ENCODE assay signal across 8 mouse cellular contexts in genomic region chr14:55559799-55560201, GRCm38 (mm10). TPM values are rescaled to one million over a fixed set of nuclear protein-coding genes. Genes with fewer than 3 reads are reported as not detected.
DNase-seq lines count a peak whose midpoint lies in the region; ATAC-seq and TF ChIP-seq lines count a peak whose summit lies in the region.

Gene Dcaf11 (plus strand): TSS chr14:55560006.

- H3K79me2 ChIP-seq in CH12.LX (replicated peaks; ENCODE audit: control insufficient read depth, extremely low read depth, insufficient read depth, poor library complexity, severe bottlenecking) = peaks cover 6% of the 10 kb centered on the region; the same call in 1 of the 2 replicates

- TF ChIP-seq EP300 in CH12.LX (IDR thresholded peaks at IDR 0.05; ENCODE audit: low read length) = no peak
- peak; percentile 57 for TF ChIP-seq EP300 in heart, postnatal 0 days (IDR thresholded peaks at IDR 0.05; ENCODE audit: low read depth)

- peak within 1 kb of the TSS; percentile 87 for H3K9ac ChIP-seq in CH12.LX (ENCODE audit: insufficient read depth, low read depth)
- H3K9ac ChIP-seq in forebrain, embryonic 12.5 days = peak within 1 kb of the TSS; percentile 71
- H3K9ac ChIP-seq in heart, postnatal 0 days (replicated peaks; ENCODE audit: low read depth, low read length) = peak within 1 kb of the TSS; percentile 82
- peak within 1 kb of the TSS; percentile 90 for H3K9ac ChIP-seq in liver, embryonic 16.5 days (ENCODE audit: low read depth, low read length)
- peak within 1 kb of the TSS; percentile 86 for H3K9ac ChIP-seq in neural tube, embryonic 13.5 days

- H3K36me3 ChIP-seq in CH12.LX (replicated peaks in 1 of 2; ENCODE audit: control insufficient read depth in 1 of 2, insufficient read depth in 1 of 2, low read length in 1 of 2) = peaks cover 13 to 29% of the 10 kb centered on the region in 2 experiments
- H3K36me3 ChIP-seq in forebrain, embryonic 12.5 days (replicated peaks) = peaks cover 15% of the 10 kb centered on the region
- peaks cover 25% of the 10 kb centered on the region for H3K36me3 ChIP-seq in heart, postnatal 0 days (replicated peaks; ENCODE audit: control insufficient read depth, insufficient read depth, low read length)
- peaks cover 7% of the 10 kb centered on the region for H3K36me3 ChIP-seq in liver, embryonic 16.5 days (ENCODE audit: control insufficient read depth, insufficient read depth)
- peaks cover 22% of the 10 kb centered on the region for H3K36me3 ChIP-seq in neural tube, embryonic 13.5 days
- peaks cover 6% of the 10 kb centered on the region for H3K36me3 ChIP-seq in testis, adult 2 months (ENCODE audit: control insufficient read depth, insufficient read depth, low read length)

- ATAC-seq in forebrain, embryonic 12.5 days (ENCODE audit: low FRiP score) = peak; percentile 84
- ATAC-seq in heart, postnatal 0 days (ENCODE audit: insufficient read depth, low read depth) = peak; percentile 84
- peak; percentile 76 for ATAC-seq in liver, embryonic 16.5 days (ENCODE audit: low read depth)
- peak; percentile 83 for ATAC-seq in neural tube, embryonic 13.5 days (ENCODE audit: low read depth)

- TF ChIP-seq CTCF in CH12.LX (conservative IDR thresholded peaks at IDR 0.05 in 1 of 2, IDR thresholded peaks at IDR 0.05 in 1 of 2; ENCODE audit: low read depth in 2 of 2, low read length in 2 of 2) = peak in 1 of 2 experiments; percentile 34; a peak in 2 of 4 replicates
- TF ChIP-seq CTCF in heart, postnatal 0 days (IDR thresholded peaks at IDR 0.05; ENCODE audit: low read depth) = peak; percentile 38
- 0 out of 2 replicates have a peak, but pooled peaks have one; percentile 7 for TF ChIP-seq CTCF in testis, adult 2 months (IDR thresholded peaks at IDR 0.05; ENCODE audit: control insufficient read depth, insufficient read depth, insufficient replicate concordance, low read depth, low read length)

- peak; percentile 81 for TF ChIP-seq POLR2A in CH12.LX (IDR thresholded peaks at IDR 0.05; ENCODE audit: low read depth, low read length)
- peak; percentile 68 for TF ChIP-seq POLR2A in testis, adult 2 months (IDR thresholded peaks at IDR 0.05; ENCODE audit: control insufficient read depth, low read depth, low read length)

- H3K27ac ChIP-seq in CH12.LX (ENCODE audit: insufficient read depth, low read depth) = peak within 1 kb of the TSS; percentile 95
- H3K27ac ChIP-seq in forebrain, embryonic 12.5 days = peak within 1 kb of the TSS; percentile 98
- H3K27ac ChIP-seq in heart, postnatal 0 days (ENCODE audit: low read depth) = peak within 1 kb of the TSS; percentile 99
- peak within 1 kb of the TSS; percentile 100 for H3K27ac ChIP-seq in liver, embryonic 16.5 days (ENCODE audit: low read length)
- peak within 1 kb of the TSS; percentile 98 for H3K27ac ChIP-seq in neural tube, embryonic 13.5 days (replicated peaks)
- peak within 1 kb of the TSS; percentile 96 for H3K27ac ChIP-seq in testis, adult 2 months (ENCODE audit: control insufficient read depth, insufficient read depth, low read depth, low read length)

- peak; percentile 97 for DNase-seq in CH12.LX (ENCODE audit: extremely low read depth)
- peak; percentile 78 for DNase-seq in c-Kit-positive CD71-positive TER-119-negative erythroid progenitor cells, embryonic 14.5 days (ENCODE audit: low read depth)
- peak; percentile 96 for DNase-seq in heart, postnatal 0 days (ENCODE audit: low spot score)
- peak; percentile 93 to 97 for DNase-seq in kidney, postnatal 4 days

- H3K27me3 ChIP-seq in CH12.LX (replicated peaks) = no peaks in the 10 kb centered on the region
- no peaks in the 10 kb centered on the region for H3K27me3 ChIP-seq in forebrain, embryonic 12.5 days
- H3K27me3 ChIP-seq in heart, postnatal 0 days (ENCODE audit: control insufficient read depth, insufficient read depth, low read length) = no peaks in the 10 kb centered on the region
- no peaks in the 10 kb centered on the region for H3K27me3 ChIP-seq in liver, embryonic 16.5 days (ENCODE audit: control insufficient read depth, insufficient read depth, low read depth, low read length)
- no peaks in the 10 kb centered on the region for H3K27me3 ChIP-seq in neural tube, embryonic 13.5 days
- H3K27me3 ChIP-seq in testis, adult 2 months (ENCODE audit: control insufficient read depth, insufficient read depth, low read length) = no peaks in the 10 kb centered on the region

- H3K4me3 ChIP-seq in CH12.LX (replicated peaks in 1 of 3; ENCODE audit: low read depth in 2 of 3, low read length in 2 of 3, poor library complexity in 1 of 3) = peak within 1 kb of the TSS; percentile 69 to 80 (median 80)
- peak within 1 kb of the TSS; percentile 69 for H3K4me3 ChIP-seq in forebrain, embryonic 12.5 days (replicated peaks)
- peak within 1 kb of the TSS; percentile 77 for H3K4me3 ChIP-seq in heart, postnatal 0 days (ENCODE audit: low read depth, low read length)
- peak within 1 kb of the TSS; percentile 78 for H3K4me3 ChIP-seq in liver, embryonic 16.5 days (ENCODE audit: low read depth, low read length)
- peak within 1 kb of the TSS; percentile 55 for H3K4me3 ChIP-seq in neural tube, embryonic 13.5 days
- peak within 1 kb of the TSS; percentile 89 for H3K4me3 ChIP-seq in testis, adult 2 months (ENCODE audit: control insufficient read depth, low read depth, low read length)

- H3K4me1 ChIP-seq in CH12.LX (ENCODE audit: control insufficient read depth in 1 of 2, insufficient read depth in 2 of 2) = peaks cover 9 to 32% of the 10 kb centered on the region in 2 experiments
- H3K4me1 ChIP-seq in forebrain, embryonic 12.5 days = peaks cover 18% of the 10 kb centered on the region
- H3K4me1 ChIP-seq in heart, postnatal 0 days (ENCODE audit: control insufficient read depth, insufficient read depth) = peaks cover 6% of the 10 kb centered on the region
- peaks cover 43% of the 10 kb centered on the region for H3K4me1 ChIP-seq in liver, embryonic 16.5 days (ENCODE audit: control insufficient read depth, low read depth, low read length)
- H3K4me1 ChIP-seq in neural tube, embryonic 13.5 days (replicated peaks) = peaks cover 28% of the 10 kb centered on the region
- peaks cover 12% of the 10 kb centered on the region for H3K4me1 ChIP-seq in testis, adult 2 months (ENCODE audit: control insufficient read depth, insufficient read depth, low read length)

- dilution Hi-C loops in CH12.LX (cut with MboI; ENCODE audit: extremely low pct_ligation_motif_present, extremely low pct_unique_long_range_greater_than_20kb, low sequenced_read_pairs) = no loop called here

- H3K9me3 ChIP-seq in CH12.LX (replicated peaks; ENCODE audit: low read length) = no peaks in the 10 kb centered on the region
- H3K9me3 ChIP-seq in forebrain, embryonic 12.5 days = no peaks in the 10 kb centered on the region
- H3K9me3 ChIP-seq in heart, postnatal 0 days (replicated peaks; ENCODE audit: control insufficient read depth, low read length) = no peaks in the 10 kb centered on the region
- H3K9me3 ChIP-seq in liver, embryonic 16.5 days (replicated peaks; ENCODE audit: control insufficient read depth, low read length) = no peaks in the 10 kb centered on the region
- H3K9me3 ChIP-seq in neural tube, embryonic 13.5 days = no peaks in the 10 kb centered on the region

- peak within 1 kb of the TSS; percentile 73; the same call in 1 of the 2 replicates for H3K4me2 ChIP-seq in CH12.LX (ENCODE audit: insufficient read depth, low read depth, poor library complexity, severe bottlenecking)
- H3K4me2 ChIP-seq in forebrain, embryonic 12.5 days = peak within 1 kb of the TSS; percentile 81
- peak within 1 kb of the TSS; percentile 77 for H3K4me2 ChIP-seq in heart, postnatal 0 days (ENCODE audit: low read depth, low read length)
- peak within 1 kb of the TSS; percentile 89 for H3K4me2 ChIP-seq in liver, embryonic 16.5 days (ENCODE audit: low read depth, low read length)
- peak within 1 kb of the TSS; percentile 90 for H3K4me2 ChIP-seq in neural tube, embryonic 13.5 days

- in situ Hi-C loops in CH12.LX (cut with MboI; ENCODE audit: low pct_ligation_motif_present, low pct_unique_long_range_greater_than_20kb, low sequenced_read_pairs) = no loop called here

- WGBS in forebrain, embryonic 12.5 days = under 1% methylated on average over 27 of the region's 27 CpGs
- WGBS in heart, postnatal 0 days = 0% methylated on average over 27 of the region's 27 CpGs
- under 1% methylated on average over 27 of the region's 27 CpGs for WGBS in liver, embryonic 16.5 days (ENCODE audit: insufficient replicate concordance)
- under 1% methylated on average over 27 of the region's 27 CpGs for WGBS in neural tube, embryonic 13.5 days

- peak; percentile 9 for TF ChIP-seq RAD21 in CH12.LX (IDR thresholded peaks at IDR 0.05; ENCODE audit: low read depth, low read length)

TF ChIP-seq in CH12.LX, 34 proteins besides CTCF, POLR2A, EP300 and RAD21 (continues in another document):
- TF ChIP-seq GABPA (IDR thresholded peaks at IDR 0.05; ENCODE audit: insufficient replicate concordance, low read depth, low read length) (no peak), ZC3H11A (IDR thresholded peaks at IDR 0.05; ENCODE audit: low read depth, low read length) (no peak), E2F4 (IDR thresholded peaks at IDR 0.05; ENCODE audit: insufficient replicate concordance, low read depth, low read length) (no peak), TCF12 (IDR thresholded peaks at IDR 0.05; ENCODE audit: low read depth, low read length) (peak; percentile 73; the same call in 1 of the 2 replicates), POLR2AphosphoS2 (IDR thresholded peaks at IDR 0.05; ENCODE audit: low read depth, low read length) (peak; percentile 33; the same call in 1 of the 2 replicates), PAX5 (IDR thresholded peaks at IDR 0.05; ENCODE audit: low read length) (no peak), HCFC1 (IDR thresholded peaks at IDR 0.05; ENCODE audit: low read depth, low read length) (peak; percentile 55; the same call in 1 of the 2 replicates), JUND (conservative IDR thresholded peaks at IDR 0.05; ENCODE audit: low read depth, low read length) (no peak), SIN3A (IDR thresholded peaks at IDR 0.05; ENCODE audit: low read length) (no peak; the same call in 1 of the 2 replicates), MAFK (IDR thresholded peaks at IDR 0.05; ENCODE audit: insufficient replicate concordance, low read length) (no peak), MYC (IDR thresholded peaks at IDR 0.05; ENCODE audit: low read depth, low read length) (peak; percentile 30; the same call in 1 of the 2 replicates)

RNA-seq across cellular contexts. Expression of gene Dcaf11, which starts in this region (rescaled TPM):
- 36.1 and 39.1 TPM in 2 replicates for total RNA-seq in CH12.LX (2012; rRNA removed)
- total RNA-seq in CH12.LX (2014; rRNA removed) = 29.3 and 30.2 TPM in 2 replicates
- 29.6 and 32.6 TPM in 2 replicates for polyA plus RNA-seq in CH12.LX (2012; ENCODE audit: insufficient read length, low read depth)
- polyA plus RNA-seq in forebrain, embryonic 12.5 days (2016; fragmentation: Nextera tagmentation; extraction: Ambion mirVana) = 103 and 105 TPM in 2 replicates
- 74.4 and 84.9 TPM in 2 replicates for total RNA-seq in heart, postnatal 0 days (2014; rRNA removed; ENCODE audit: low replicate concordance)
- 75.2 and 81.6 TPM in 2 replicates for polyA plus RNA-seq in heart, postnatal 0 days (2015; fragmentation: Nextera tagmentation; extraction: Ambion mirVana)
- 62.0 and 64.7 TPM in 2 replicates for polyA plus RNA-seq in liver, embryonic 16.5 days (2015; fragmentation: Nextera tagmentation; extraction: Ambion mirVana)
- polyA plus RNA-seq in neural tube, embryonic 13.5 days (2015; fragmentation: Nextera tagmentation; extraction: Ambion mirVana) = 109 and 126 TPM in 2 replicates
- polyA plus RNA-seq in testis, adult 2 months (2012; rRNA removed) = 54.5 and 60.7 TPM in 2 replicates

Comparison
In these comparisons a context has a peak if more than half of its experiments do, and no peak if none do; other contexts are left out.
1. Peak in every context shown above with its lines: DNase-seq, ATAC-seq, H3K4me3 ChIP-seq and H3K27ac ChIP-seq.